Mouse (Mus musculus) MEL (cell line): ENCODE data around the gene Asap3.

Source experiments
- CTCF ChIP-seq, 3 experiments: IDR thresholded peaks in 2 of 3; conservative IDR thresholded peaks in 1 of 3; 2 replicates each; pipeline ENCODE4 v1.5.1; 2011 to 2012; ENCODE audit warnings: low read length in 3 of 3, low read depth in 2 of 3, mild to moderate bottlenecking in 2 of 3, improper control_type of control experiment in 1 of 3, inconsistent platforms in 1 of 3, mixed read lengths in 1 of 3, moderate library complexity in 1 of 3; ENCODE audit not compliant: control insufficient read depth in 1 of 3, insufficient read depth in 1 of 3, poor library complexity in 1 of 3, severe bottlenecking in 1 of 3
- E2F4 ChIP-seq: IDR thresholded peaks from 2 replicates; pipeline ENCODE4 v1.6.1; 2011; ENCODE audit warnings: low read depth, low read length, improper control_type of control experiment, borderline replicate concordance
- MEF2A ChIP-seq: IDR thresholded peaks from 2 replicates; pipeline ENCODE4 v1.6.1; 2014; ENCODE audit warnings: low read depth, mild to moderate bottlenecking, inconsistent platforms, low read length, improper control_type of control experiment; ENCODE audit not compliant: poor library complexity, insufficient replicate concordance, severe bottlenecking; ENCODE audit errors: extremely low read depth
- MXI1 ChIP-seq: IDR thresholded peaks from 2 replicates; pipeline ENCODE4 v1.6.1; 2011; ENCODE audit warnings: mild to moderate bottlenecking, low read depth, low read length, improper control_type of control experiment
- NRF1 ChIP-seq: IDR thresholded peaks from 2 replicates; pipeline ENCODE4 v1.6.1; 2014; ENCODE audit warnings: low read depth, mild to moderate bottlenecking, inconsistent platforms, low read length, improper control_type of control experiment, moderate library complexity; ENCODE audit not compliant: poor library complexity, insufficient read depth, severe bottlenecking
- POLR2AphosphoS2 ChIP-seq: IDR thresholded peaks from 2 replicates; pipeline ENCODE4 v1.6.1; 2011; ENCODE audit warnings: low read length, improper control_type of control experiment
- RCOR1 ChIP-seq: IDR thresholded peaks from 2 replicates; pipeline ENCODE4 v1.6.1; 2012; ENCODE audit warnings: low read depth, mild to moderate bottlenecking, inconsistent platforms, low read length, improper control_type of control experiment
- SMC3 ChIP-seq: IDR thresholded peaks from 2 replicates; pipeline ENCODE4 v1.6.1; 2011; ENCODE audit warnings: low read depth, low read length, improper control_type of control experiment
- TAL1 ChIP-seq: IDR thresholded peaks from 2 replicates; pipeline ENCODE4 v1.6.1; 2012; ENCODE audit warnings: mild to moderate bottlenecking, inconsistent platforms, low read length, moderate library complexity, mixed read lengths
- UBTF ChIP-seq: IDR thresholded peaks from 2 replicates; pipeline ENCODE4 v1.6.1; 2012; ENCODE audit warnings: low read depth, mild to moderate bottlenecking, inconsistent platforms, low read length, improper control_type of control experiment, moderate library complexity, borderline replicate concordance; ENCODE audit not compliant: insufficient read depth
- USF2 ChIP-seq, 2 experiments: IDR thresholded peaks; 2 replicates each; pipeline ENCODE4 v1.6.1; 2011 to 2012; ENCODE audit warnings: improper control_type of control experiment in 2 of 2, low read length in 2 of 2, borderline replicate concordance in 1 of 2, inconsistent platforms in 1 of 2, low read depth in 1 of 2, mild to moderate bottlenecking in 1 of 2; ENCODE audit not compliant: insufficient read depth in 1 of 2
- ZC3H11A ChIP-seq: IDR thresholded peaks from 2 replicates; pipeline ENCODE4 v1.6.1; 2012; ENCODE audit warnings: low read depth, mild to moderate bottlenecking, inconsistent platforms, low read length, improper control_type of control experiment
- ZMIZ1 ChIP-seq: IDR thresholded peaks from 2 replicates; pipeline ENCODE4 v1.6.1; 2012; ENCODE audit warnings: low read depth, mild to moderate bottlenecking, inconsistent platforms, low read length, improper control_type of control experiment, moderate library complexity

DNA sequence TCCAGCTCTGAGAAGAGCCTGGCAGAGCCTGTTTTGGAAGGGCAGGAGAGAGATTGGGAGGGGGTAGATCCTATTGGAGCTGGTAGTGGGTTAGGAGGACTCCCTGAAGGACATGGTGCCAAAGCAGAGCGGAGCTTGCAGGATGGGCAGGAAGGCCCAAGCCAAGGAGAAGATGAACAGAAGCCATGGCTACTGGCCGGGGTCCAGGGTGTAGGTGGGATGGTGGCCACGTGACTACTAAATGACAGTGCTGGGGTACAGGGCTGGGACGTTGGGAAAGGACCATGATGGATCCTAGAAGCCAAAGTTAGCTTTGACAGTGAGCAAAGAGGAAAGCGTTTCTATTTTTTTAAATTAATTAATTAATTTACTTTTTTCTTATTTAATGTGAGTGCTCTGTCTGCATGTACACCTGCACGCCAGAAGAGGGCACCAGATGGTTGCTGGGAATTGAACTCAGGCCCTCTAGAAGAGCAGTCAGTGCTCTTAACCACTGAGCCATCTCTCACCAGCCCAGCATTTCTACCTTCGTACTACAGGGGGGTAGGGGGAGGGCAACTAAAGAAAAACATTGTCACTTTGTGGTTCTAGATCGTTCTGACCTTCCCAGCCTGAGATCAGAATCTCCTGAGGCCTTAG, 36.0 kb downstream of the Asap3 start:
- TF ChIP-seq SMC3: peak; percentile 38
- TF ChIP-seq NRF1: no peak
- no peak for TF ChIP-seq USF2 (IDR thresholded peaks at IDR 0.05; ENCODE audit: borderline replicate concordance in 1 of 2, insufficient read depth in 1 of 2, low read depth in 1 of 2, low read length in 2 of 2)
- no peak for TF ChIP-seq MXI1
- TF ChIP-seq TAL1: no peak
- no peak for TF ChIP-seq ZMIZ1
- peak; percentile 54 to 70 (median 57) for TF ChIP-seq CTCF (IDR thresholded peaks at IDR 0.05 in 2 of 3, conservative IDR thresholded peaks at IDR 0.05 in 1 of 3; ENCODE audit: control insufficient read depth in 1 of 3, insufficient read depth in 1 of 3, low read depth in 2 of 3, low read length in 3 of 3, poor library complexity in 1 of 3, severe bottlenecking in 1 of 3)
- no peak for TF ChIP-seq MEF2A
- no peak for TF ChIP-seq E2F4
- TF ChIP-seq UBTF: no peak
- no peak for TF ChIP-seq RCOR1
- TF ChIP-seq ZC3H11A: no peak
- no peak for TF ChIP-seq POLR2AphosphoS2
